Mouse (Mus musculus) olfactory bulb, adult 2 months (tissue): ENCODE results near the gene Anxa6.

Source experiments
- CTCF ChIP-seq: fragments of 200-500 bp; IDR thresholded peaks from 2 replicates; pipeline ENCODE4 v1.5.1; 2012; ENCODE audit warnings: low read depth, mild to moderate bottlenecking, low read length, moderate library complexity; ENCODE audit not compliant: insufficient read depth
- POLR2A ChIP-seq: fragments of 200-500 bp; IDR thresholded peaks from 2 replicates; pipeline ENCODE4 v1.6.1; 2012; ENCODE audit warnings: mild to moderate bottlenecking, low read depth, low read length, moderate library complexity; ENCODE audit not compliant: insufficient read depth

DNA sequence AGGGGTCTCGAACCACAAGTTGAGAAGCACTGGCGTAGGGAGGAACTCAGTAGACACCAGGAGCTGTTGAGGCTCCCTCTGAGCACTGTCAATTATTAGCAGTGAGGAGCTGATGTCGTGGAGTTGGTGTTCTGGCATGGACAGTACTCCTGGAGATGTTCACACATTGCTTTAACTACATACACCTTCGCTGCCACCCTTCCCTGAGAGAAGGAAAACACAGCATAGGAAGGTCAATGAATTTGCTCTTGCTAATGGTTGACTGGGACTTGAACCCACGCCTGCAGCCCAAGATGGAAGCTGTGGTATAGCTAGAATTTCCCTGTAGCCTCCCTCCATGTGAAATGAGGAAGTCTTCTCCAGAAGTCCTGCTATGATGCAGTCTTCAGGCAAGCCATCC is 57.9 kb downstream of the Anxa6 start:
- TF ChIP-seq POLR2A: no peak
- no peak for TF ChIP-seq CTCF
